14 mouse cellular contexts compared by ENCODE assay signal in genomic region chr17:80083223-80083622, GRCm38 (mm10).
"Had no signal": no experiment of that assay in that cellular context is flagged by ENCODE, and none has a peak within 500 bp of the region (broad histone marks: within the 10 kb centered on the region; RNA-seq: fewer than 3 reads in every experiment).

No protein-coding gene starts in this region.

- H3K27ac ChIP-seq: limb, embryonic 10.5 days; liver, embryonic 13.5 days; midbrain, embryonic 10.5 days; midbrain, embryonic 15.5 days; neural tube, embryonic 12.5 days had no signal

- H3K9ac ChIP-seq: liver, embryonic 13.5 days; lung, embryonic 14.5 days; midbrain, embryonic 15.5 days; neural tube, embryonic 12.5 days had no signal

- ATAC-seq: inflammation-experienced regulatory T-cells, adult 6 months; intestine, postnatal 0 days; midbrain, embryonic 15.5 days had no signal

- H3K36me3 ChIP-seq: limb, embryonic 10.5 days; liver, embryonic 13.5 days; midbrain, embryonic 10.5 days; midbrain, embryonic 15.5 days; neural tube, embryonic 12.5 days had no signal

- H3K27me3 ChIP-seq: liver, embryonic 13.5 days; midbrain, embryonic 15.5 days; neural tube, embryonic 12.5 days had no signal

- H3K4me3 ChIP-seq: limb, embryonic 10.5 days; liver, embryonic 13.5 days; midbrain, embryonic 10.5 days; midbrain, embryonic 15.5 days; neural tube, embryonic 12.5 days had no signal

- DNase-seq: kidney, adult 8-10 months; kidney, postnatal 25 days; layer of hippocampus, adult 9-11 months; liver, embryonic 13.5 days; lung, embryonic 14.5 days; retina, postnatal 1 day; right cerebral cortex, postnatal 4 days; thymus, postnatal 4 days had no signal

- H3K4me1 ChIP-seq: limb, embryonic 10.5 days; liver, embryonic 13.5 days; midbrain, embryonic 10.5 days; midbrain, embryonic 15.5 days; neural tube, embryonic 12.5 days had no signal

- H3K4me2 ChIP-seq: liver, embryonic 13.5 days; lung, embryonic 14.5 days; midbrain, embryonic 15.5 days; neural tube, embryonic 12.5 days had no signal

- H3K9me3 ChIP-seq: limb, embryonic 10.5 days; liver, embryonic 13.5 days; midbrain, embryonic 10.5 days; midbrain, embryonic 15.5 days; neural tube, embryonic 12.5 days had no signal
